Mouse (Mus musculus): ENCODE measurements around the gene Gpr27.

The Gpr27 gene

DNA sequence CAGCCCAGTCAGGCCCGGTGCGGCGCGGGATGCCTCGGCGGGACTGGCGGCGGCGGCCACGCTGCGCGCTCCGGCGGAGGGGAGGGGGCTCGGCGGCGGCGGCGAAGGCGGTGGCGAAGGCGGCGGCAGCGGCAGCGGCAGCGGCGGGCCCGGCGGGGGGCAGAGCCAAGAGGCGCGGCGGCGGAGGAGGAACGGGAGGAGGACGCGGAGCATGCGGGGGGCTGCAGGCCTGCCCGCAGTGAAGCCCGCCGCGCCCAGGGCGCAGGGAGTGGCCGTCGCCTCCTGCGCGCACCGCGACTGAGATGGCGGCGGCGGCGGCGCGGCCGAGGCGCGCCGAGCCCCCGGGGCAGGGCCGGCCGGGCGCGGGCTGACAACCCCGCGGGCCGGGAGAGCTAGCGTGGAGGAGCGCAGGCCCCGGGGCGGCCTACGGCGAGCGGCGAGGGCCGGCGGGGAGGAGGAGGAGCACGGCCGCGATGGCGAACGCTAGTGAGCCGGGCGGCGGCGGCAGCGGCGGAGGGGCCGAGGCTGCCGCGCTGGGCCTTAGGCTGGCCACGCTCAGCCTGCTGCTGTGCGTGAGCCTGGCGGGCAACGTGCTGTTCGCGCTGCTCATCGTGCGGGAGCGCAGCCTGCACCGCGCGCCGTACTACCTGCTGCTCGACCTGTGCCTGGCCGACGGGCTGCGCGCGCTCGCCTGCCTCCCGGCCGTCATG is at the start of gene Gpr27:
Gpr27 (plus strand) TSS at position 474 of the 710 bp plus-strand sequence.
- DNase-seq (ENCODE audit: low spot score) = peak; percentile 67

DNA sequence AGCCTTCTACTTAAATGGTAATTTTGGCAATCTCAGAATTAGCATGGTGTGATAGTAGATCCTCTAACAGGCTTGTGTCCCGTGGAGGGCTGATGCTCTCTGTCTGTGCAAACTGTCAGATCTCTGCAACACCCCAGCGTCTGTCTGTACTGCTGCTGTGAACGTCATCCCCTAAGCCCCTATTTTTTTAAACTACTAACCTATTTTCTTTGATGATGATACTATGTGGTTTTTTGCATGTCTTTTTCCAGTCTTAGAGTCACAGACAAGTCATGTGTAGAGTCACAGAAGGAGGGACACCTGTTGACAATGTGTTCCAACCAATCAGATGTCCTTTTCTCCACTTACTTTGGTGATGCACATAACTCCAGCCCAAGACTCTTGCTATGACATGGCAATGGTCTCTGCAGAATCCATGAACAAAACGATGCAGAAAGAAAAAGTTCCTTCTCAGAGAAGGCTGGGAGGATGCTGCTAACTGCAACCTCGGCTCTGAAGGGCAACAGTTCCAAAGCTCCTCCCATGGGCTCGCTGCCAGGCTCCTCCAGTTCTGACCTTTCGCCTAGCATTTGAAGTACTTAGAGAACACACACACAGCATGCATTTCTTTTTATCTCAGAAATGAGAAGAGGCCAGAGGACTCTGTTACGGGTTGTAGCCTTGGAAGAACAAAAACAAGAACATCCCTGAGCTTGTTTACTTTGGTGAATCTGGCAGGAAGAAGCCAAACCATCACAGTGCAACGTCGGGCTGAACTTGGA is 48.9 kb upstream of the Gpr27 start:
- no peak for DNase-seq (ENCODE audit: low spot score)

DNA sequence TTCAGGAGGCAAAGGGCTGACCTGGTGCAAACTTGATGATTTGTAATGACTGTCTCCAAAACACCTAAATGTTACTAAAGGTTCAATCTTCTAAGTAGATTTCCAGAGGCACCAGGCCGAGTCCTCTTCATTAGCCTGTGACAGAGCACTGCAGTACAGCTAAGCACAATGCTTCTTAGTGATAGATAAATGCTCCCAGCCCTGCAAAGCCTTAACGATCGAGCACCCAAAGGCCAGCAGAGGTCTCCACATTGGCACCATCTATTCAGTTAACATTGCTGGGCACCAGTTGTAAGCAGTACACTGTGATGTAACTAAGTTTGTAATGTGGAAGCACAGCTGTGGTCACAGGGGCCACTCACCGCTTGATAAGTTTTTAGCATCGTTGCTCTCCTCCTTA is 48.1 kb upstream of the Gpr27 start:
- DNase-seq (ENCODE audit: low spot score) = no peak

DNA sequence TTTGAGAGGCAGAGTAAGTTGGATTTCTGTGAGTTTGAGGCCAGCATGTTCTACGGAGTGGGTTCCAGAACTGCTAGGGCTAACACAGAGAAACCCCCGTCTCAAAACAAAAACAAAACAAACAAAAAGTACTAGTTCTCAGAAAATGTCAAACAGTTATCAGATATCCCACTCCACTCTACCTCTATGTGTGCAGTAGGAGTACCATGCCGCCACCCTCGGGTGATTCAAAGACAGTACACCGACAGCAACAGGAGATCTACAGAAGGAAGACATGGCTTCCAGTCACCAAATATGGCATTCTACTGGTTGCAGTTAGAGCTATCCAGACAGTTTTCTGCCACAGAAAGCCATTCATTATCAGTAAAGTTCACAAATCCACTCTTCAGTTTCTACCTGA is 47.6 kb upstream of the Gpr27 start:
- DNase-seq (ENCODE audit: low spot score) = no peak

DNA sequence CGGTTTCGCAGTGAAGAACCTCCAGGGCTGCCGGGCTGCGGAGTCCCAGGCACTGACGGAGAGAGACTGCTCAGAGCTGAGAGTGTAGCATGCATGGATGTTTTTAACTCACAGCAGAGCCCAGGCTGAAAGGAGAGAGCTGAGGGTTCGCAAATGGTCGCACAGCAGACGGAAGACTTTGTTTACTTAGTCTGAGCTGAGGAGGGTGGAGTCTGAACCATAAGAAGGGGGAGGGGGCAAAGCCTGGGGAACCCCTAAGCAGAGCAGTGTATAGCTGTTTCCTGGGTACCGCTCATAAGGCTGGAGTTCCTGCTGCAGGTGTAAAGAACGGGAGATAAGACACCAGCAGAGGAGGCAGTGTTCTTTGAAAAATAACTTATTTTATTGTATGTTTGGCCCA is 46.1 kb upstream of the Gpr27 start:
- no peak for DNase-seq (ENCODE audit: low spot score)

DNA sequence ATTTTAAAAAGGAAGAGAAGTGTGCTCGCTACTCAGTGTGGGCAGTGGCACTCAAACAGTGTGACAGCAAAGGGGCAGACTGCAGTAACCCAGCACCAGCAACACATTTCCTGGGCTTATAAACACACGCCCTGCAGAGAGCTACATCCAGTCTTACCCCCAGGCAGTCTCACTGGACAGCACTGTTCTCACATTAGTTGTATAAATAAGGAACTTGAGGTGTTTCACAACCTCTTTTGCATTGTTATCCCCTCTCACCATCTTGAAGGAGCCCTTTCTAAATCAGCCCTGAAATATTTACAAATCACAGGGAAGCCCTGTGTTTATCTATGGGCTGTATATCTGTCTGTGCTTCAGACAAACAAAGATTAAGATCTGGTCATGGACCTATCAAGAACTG is 43.2 kb upstream of the Gpr27 start:
- DNase-seq (ENCODE audit: low spot score) = no peak

DNA sequence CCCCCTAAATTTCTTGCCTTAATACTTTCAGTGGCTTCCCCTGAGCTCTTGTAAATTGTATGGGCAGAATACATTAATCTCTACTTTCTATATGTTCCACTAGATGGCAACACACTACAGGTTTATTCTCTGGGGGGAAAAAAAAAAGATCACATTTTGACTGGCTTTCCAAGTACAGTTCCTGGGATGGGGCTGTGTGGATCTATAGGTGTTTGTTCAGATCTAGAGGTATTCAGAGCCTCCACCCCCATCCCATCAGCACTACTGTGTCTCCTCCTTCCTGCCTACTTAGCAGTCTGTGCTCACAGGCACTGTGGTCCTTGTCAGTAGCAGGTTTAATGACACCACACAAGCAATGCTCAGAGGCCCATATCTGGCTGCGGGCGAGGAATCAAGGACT is 40.1 kb upstream of the Gpr27 start:
- peak; percentile 68 for DNase-seq (ENCODE audit: low spot score)

DNA sequence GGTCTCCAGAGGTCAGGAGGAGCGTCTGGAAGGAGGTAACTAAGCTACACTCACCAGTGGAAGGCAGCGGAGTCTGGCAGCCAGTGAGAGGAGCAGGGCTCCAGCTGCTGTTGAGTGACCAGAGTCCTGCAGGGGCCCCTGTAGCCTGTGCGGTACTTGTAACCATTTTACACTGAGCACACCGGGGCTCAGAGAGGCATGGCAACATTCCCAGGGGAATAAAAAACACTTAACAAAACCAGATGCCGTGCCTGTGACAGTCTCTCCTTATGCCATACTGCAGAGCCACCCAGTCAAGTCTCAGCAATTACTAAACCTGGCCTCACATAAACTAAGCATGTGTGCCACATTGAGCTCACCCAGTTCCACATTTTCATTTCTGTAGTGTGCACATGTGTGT is 38.1 kb upstream of the Gpr27 start:
- no peak for DNase-seq (ENCODE audit: low spot score)

DNA sequence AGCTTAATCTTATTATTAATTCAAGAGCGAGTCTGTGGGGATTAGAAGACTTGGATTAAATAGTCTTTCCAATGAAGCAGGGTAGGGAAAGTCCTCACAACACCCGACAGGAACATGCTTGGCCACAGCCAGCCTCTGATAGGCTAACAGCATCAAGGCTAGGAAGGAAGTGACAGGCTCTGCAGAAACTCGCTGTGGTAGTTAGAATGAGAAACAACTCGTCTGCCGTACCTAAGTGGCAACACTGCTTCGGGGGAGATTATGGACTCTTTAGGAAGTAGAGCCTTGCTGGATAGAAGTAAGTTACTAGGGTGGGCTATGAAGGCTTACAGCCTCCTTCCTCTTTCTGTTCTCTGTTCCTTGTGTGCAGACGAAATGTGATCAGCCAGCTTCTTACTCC is 37.0 kb upstream of the Gpr27 start:
- DNase-seq (ENCODE audit: low spot score) = no peak

DNA sequence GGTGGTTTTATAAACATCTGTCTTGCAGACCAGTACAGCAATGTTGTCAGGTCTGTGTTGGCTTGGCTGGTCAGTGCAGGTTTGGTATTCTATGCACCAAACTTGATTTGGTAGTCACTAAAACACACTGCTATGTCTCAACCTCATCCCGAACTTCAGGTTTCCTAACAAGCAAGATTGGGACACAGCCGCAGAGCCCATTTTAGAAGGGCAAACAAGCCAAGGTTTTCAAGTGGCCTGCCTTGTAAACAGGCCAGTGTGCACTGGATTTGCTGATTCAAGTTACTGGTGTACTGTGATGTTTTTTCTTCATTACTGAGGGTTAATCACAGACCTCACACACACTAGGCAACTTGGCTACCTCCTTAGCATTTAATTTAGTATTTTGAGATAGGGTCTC is 36.4 kb upstream of the Gpr27 start:
- DNase-seq (ENCODE audit: low spot score) = no peak

DNA sequence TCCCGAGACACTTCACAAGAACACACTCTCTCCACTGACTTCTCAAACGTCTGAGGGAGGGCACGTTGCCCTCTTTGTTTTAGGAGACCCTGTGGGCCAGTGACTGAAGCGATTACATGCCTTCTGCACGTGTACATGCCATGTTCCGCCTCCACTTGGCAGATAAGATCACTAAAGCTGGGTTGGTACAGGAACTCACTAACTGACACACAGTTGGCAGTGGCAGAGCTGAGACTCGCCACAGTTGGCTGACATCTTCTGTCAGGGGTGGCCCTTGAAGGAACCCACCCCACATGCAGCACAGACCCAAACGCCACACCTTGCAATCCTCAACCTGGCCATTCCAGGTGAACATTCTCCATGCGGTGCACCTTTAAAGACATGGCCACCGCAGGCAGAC is 33.9 kb upstream of the Gpr27 start:
- no peak for DNase-seq (ENCODE audit: low spot score)

DNA sequence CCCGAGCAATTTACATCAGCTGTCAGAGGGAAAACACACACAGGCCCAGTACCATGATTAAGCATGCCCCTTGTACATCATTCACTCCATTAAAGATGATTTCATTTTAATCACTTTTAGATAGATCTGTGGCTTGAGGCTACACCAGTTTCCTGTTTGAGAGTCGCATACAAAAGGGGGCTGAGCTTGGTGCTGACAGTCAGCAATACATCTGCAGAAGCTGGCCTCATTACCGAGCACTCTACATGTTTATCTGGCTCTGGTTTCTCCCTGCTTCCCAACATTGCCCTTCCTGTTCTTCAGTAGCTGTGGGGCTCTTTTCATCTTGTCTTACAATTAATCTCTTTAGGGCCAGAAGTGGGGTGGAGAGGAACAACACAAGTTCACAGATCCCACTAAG is 32.0 kb upstream of the Gpr27 start:
- DNase-seq (ENCODE audit: low spot score) = no peak

DNA sequence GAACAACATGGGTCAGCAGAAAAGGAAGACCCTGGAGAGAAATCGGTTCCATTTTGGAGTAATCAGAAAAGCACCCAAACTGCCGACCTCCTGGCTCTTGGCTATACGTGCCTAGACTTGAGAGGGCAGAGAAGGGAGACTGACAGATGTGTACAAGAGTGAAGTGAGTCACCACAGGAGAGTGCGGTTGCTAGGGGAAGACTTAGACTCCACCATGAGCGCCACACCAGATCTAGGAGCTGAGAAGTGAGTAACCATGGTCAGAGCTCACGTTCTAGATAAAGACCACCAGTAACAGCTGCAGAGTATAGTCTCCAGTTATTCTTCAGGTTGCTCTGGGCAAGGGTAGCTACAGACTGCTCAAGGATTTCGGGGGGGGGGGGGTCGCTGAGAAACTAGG is 29.2 kb upstream of the Gpr27 start:
- no peak for DNase-seq (ENCODE audit: low spot score)

DNA sequence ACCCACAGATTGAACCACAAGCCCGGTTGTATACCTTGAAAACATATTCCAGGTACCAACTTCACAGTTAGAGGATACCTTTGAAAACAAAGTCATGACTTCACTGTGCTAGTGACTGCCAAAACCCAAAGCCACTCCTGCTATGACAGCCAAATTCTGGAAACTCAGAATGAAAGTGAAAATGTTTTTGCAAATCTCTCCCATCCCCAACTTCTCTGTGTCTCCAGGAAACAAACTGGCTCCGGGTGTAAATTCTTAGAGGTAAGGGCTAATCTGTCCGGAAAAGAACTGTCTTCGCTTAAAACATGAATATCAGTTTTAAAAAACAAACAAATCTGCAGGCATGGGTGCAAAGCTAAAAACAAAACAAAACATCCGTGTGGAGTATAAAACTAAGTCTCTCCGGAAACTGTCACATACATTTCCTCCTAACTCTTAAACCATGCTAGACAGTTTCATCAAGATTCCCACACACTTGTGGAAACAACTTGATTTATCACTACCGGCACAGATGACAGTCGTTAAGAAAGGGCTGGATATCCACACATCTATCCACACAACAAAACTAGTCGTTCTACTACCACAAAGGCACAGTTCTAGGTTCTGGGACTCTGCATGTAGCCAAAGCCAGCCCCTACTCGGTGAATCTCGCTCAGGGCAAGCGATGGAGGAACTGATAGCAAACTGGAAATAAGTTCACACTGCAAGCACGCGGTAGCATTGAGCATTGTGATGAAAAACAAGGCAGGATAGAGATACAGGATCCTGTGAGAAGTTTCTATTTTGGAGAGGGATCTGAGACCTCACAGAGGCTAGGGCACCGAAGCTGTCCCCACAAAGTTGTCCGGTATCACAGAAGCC is 26.8 kb upstream of the Gpr27 start:
- peak; percentile 52 for DNase-seq (ENCODE audit: low spot score)

DNA sequence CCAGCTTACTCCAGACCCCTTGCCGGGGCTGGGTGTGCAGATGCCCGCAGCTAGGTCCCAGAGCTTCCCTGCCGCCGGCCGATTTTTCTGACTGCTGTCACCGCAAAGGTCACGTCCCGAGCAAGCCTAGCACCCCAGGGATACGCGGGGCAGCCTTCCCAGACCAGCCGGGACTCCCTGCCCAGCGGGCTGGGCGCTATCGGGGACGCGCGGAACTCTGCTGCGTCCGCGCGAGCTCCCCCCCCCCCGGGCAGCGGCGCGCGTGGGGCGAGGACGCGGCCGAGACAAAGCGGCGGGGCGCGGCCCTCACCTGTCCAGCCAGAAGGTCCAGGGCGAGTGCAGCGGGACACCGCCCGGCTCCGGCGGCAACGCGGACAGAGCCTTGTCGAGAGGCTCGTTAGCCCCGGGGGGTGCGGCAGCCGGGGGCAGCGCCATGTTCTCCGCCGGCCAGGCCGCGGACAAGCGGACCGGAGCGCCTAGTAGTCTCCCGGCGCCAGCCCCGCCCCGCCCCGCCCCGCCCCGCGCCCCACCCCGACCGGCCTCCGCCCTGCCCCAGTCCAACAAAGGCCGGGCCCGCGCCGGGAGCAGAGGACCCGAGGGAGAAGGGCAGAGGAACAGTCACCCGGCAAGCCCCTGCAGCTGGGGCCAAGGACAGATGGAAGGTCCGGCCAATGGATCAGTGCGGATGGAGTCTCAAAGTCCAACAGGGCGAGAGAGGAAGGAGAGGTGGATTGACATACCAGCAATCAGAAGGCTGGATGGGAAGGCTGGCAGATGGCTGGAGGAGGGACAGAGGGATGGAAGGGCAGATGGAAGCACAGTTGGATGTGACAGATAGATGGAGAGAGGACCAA is 25.9 kb upstream of the Gpr27 start, which contains the start of the genes Eif4e3 and Gm20696:
Eif4e3 (minus strand) TSS at position 454 of the 854 bp plus-strand sequence.
Gm20696 (minus strand) TSS at position 480 of the 854 bp plus-strand sequence.
- peak; percentile 76 for DNase-seq (ENCODE audit: low spot score)

DNA sequence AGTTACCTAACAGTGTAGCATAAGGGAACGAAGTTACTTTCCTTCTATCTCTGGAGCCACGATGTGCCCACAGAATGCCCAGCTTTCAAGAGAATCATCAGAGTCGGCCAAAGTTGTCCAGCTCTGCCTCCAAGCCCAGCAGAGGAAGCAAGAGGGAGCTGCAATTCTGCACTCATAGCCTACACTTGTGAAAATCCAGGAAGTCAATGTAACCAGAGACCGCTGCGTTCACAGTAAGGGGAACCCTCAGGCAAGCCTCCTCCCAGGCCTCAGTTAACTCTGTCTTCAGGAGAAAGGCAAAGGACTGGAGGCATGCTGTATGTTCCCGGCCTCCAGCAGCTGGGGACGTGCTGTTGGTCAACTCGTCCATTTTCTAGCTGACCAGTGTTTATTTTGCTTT is 25.2 kb upstream of the Gpr27 start:
- no peak for DNase-seq (ENCODE audit: low spot score)

DNA sequence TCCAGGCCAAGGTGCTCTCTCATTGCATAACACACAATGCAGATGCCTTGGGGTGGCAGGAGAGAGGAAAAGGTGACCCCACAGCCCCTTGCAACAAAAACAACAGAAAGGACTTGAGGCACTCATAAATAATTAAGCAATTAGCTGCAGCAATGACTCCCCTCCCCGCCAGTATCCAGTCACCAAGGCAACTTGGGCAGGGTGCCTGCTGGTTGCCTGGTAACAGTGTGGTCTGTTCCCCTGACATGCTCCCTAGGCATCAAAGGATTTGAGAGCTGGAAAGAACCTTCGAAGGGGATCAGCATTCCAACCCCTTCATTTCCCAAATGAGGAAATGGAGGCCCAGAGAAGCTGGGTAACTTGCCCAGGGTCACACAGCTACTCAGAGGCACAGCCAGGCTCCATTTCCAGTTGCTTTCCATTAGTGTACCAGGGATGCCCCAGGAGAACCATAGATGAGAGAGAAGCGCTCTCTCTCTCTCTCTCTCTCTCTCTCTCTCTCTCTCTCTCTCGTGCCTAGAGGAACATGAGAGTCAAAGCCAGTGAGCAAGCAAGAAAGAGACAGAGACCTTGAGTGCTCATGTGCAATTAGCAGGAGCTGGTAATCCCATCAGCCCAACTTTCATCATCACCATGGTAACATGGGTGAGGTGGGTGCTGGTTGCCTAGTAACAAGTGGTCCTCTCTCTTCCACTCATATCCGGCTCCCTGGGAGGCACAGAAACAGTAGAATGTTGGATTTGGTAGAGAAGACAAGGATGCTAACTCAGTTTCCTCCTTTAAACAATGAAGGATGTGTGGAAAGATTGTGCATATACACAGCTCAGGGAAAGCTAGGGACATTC is 22.8 kb upstream of the Gpr27 start:
- DNase-seq (ENCODE audit: low spot score) = peak; percentile 65

DNA sequence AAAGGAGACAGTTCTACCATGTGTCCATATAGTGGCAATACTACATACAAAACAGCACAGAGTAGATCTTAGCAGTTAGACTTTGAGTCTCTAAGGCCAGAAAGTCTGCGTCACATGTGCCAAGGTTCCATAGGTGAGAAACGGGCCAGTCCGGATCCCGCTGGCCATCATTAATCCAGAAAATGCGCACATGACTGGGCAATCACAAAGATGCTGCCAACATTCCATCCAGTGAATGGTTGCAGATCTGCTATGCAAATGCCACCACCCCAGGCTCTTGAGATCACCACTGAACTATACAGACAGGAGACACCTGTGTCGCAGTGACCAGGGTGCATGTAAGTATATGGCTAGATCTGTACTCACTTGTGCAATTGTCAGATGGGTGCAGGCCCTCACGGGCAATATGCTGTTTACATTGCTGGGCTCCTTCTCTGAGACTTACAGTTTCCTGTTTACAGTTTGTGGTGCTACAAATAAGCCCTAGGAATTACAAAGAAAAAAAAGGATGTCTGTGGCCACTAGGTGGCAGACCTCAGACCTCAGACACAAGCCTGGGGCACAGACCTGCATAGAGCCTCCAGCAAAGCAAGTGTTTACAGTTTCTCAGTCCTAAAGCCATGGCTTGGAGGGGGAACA is 21.9 kb upstream of the Gpr27 start:
- peak; percentile 83 for DNase-seq (ENCODE audit: low spot score)

DNA sequence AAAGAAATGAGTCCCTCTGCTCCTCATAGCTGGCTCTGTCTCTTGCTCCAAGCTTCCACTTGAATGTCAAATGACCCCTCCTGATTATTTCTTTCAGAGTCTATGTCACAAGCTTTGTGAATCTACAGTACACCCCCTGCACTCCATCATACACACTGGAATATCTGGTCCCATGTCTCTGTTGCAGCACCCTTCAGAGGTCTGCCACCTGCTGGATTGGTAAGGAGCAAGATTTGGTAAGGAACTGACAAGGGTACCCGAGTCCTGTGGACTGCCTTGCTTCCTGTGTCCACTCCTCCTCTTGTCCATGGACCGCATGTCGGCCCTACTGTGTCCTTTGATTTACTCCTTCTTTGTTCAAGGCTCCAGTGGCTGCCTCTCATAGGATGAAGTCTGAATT is 20.7 kb upstream of the Gpr27 start:
- DNase-seq (ENCODE audit: low spot score) = no peak

DNA sequence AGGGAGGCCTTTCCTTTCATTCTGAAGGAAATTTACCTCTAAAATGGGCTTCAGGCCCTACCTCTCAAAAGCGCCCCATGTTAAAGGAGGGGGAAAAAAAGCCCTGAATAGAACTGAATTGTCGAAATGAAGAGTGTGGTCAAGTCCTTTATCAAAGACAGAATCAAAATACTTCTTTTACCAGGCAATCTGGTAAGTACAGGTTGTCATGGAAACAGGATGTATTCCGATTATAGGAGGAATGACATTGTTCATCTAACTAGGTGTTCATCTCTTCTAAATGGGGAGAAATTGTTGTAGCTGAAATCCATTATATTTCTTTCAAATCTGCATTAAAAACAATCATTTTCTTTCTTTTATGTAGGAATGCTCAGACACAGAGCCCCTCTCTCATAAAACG is 18.0 kb upstream of the Gpr27 start:
- no peak for DNase-seq (ENCODE audit: low spot score)
